Mouse (Mus musculus): ENCODE measurements around the gene Kif12.

GRCm38 (mm10) chr4:63165636-63166035 is 6.3 kb downstream of the Kif12 start:
- no peak for TF ChIP-seq POLR2A (IDR thresholded peaks at IDR 0.05; ENCODE audit: insufficient read depth, low read depth, low read length)
- no peak for TF ChIP-seq CTCF (IDR thresholded peaks at IDR 0.05; ENCODE audit: insufficient read depth, low read depth, low read length)

All from olfactory bulb, adult 2 months (tissue).